Mouse (Mus musculus) heart, adult 9 months (tissue): ENCODE measurements around the gene Hpca.

ENCODE experiments used
- DNase-seq, 2 experiments: peaks; one replicate each; pipeline ENCODE4 v3.0.0; 2022; ENCODE audit warnings: low spot score in 2 of 2

Gene Hpca

GRCm38 (mm10) chr4:129121569-129122086 lies at the start of gene Hpca:
Hpca (minus strand) TSS chr4:129122036.
- no peak for DNase-seq

- no peak for DNase-seq
These were observed 39.9 kb upstream of the Hpca start for GRCm38 (mm10) chr4:129161581-129162255.

GRCm38 (mm10) chr4:129161076-129161475 lies 39.2 kb upstream of the Hpca start:
- DNase-seq = no peak

- no peak for DNase-seq
These were observed 36.7 kb upstream of the Hpca start for GRCm38 (mm10) chr4:129158549-129158948.

- DNase-seq = no peak
These were observed 35.7 kb upstream of the Hpca start for GRCm38 (mm10) chr4:129157541-129157940.

GRCm38 (mm10) chr4:129151276-129151811 lies 29.5 kb upstream of the Hpca start:
- no peak for DNase-seq

- DNase-seq = no peak
These were observed 27.5 kb upstream of the Hpca start for GRCm38 (mm10) chr4:129149321-129149720.

GRCm38 (mm10) chr4:129147552-129148103 lies 25.8 kb upstream of the Hpca start:
- DNase-seq = no peak

- DNase-seq = no peak
These were observed 24.6 kb upstream of the Hpca start for GRCm38 (mm10) chr4:129146392-129146791.

- DNase-seq = no peak
These were observed 24.1 kb upstream of the Hpca start for GRCm38 (mm10) chr4:129145943-129146342.

GRCm38 (mm10) chr4:129145411-129145810 lies 23.6 kb upstream of the Hpca start:
- DNase-seq = no peak

GRCm38 (mm10) chr4:129144401-129145367 lies 22.8 kb upstream of the Hpca start:
- DNase-seq = no peak

- DNase-seq = no peak
These were observed 21.7 kb upstream of the Hpca start for GRCm38 (mm10) chr4:129143509-129143908.

- no peak for DNase-seq
These were observed 20.7 kb upstream of the Hpca start for GRCm38 (mm10) chr4:129142439-129143045.

GRCm38 (mm10) chr4:129141560-129142438 lies 20.0 kb upstream of the Hpca start:
- DNase-seq = peak; percentile 64 to 72

- no peak for DNase-seq
These were observed 19.0 kb upstream of the Hpca start for GRCm38 (mm10) chr4:129140808-129141207.

GRCm38 (mm10) chr4:129139642-129140041 lies 17.8 kb upstream of the Hpca start:
- DNase-seq = no peak

- DNase-seq = no peak
These were observed 15.8 kb upstream of the Hpca start for GRCm38 (mm10) chr4:129137392-129138321.
